Mouse (Mus musculus): ENCODE measurements around the gene Ncoa5.

Ncoa5 gene

DNA sequence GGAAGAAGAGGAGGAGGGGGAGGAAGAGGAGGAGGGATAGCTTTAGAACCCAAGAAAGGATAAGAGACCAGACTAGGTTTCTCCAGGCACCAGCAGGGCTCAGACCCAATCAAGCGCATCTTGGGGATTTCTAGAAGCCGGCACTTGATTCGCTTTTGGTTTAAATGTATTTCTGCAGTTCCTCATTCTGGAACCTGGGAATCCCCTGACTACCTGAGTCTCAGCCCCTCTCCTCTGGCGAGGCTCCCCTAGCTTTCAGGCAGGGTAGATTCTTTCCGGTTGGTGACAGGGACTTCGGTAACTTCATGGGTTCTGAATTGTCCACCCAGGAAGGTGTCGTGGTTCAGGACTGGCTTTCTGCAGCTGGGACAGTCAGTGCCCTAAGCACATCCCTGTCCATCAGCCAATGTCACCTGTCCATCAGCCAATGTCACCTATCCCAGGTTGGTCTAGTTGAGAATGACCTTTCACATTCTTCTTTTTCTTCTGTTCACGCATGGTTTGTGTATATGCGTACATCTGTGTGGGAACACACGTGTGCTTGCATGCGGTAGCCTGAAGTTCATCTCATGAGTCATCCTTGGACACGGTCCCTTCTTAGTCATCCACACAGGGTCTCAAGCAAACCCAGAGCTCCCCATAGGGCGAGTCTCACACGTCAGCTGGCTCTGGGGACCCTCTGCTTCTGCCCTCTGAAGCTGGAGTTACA, 21.9 kb upstream of the Ncoa5 start:
- ChIA-PET CTCF (interaction anchor here in 1 of 4 experiments (1.4 kb wide), 2 partner anchors 88 to 95 kb away, joined by 3 to 4 read pairs; no protein-coding TSS in a partner anchor), POLR2A (interaction anchor here in 3 of 4 experiments (0.6 to 1.7 kb wide), 10 partner anchors 9 to 1832 kb away, joined by 3 to 4 read pairs (median 3); partner anchors contain the start of gene Ncoa5 (in 1 of the 3))

DNA sequence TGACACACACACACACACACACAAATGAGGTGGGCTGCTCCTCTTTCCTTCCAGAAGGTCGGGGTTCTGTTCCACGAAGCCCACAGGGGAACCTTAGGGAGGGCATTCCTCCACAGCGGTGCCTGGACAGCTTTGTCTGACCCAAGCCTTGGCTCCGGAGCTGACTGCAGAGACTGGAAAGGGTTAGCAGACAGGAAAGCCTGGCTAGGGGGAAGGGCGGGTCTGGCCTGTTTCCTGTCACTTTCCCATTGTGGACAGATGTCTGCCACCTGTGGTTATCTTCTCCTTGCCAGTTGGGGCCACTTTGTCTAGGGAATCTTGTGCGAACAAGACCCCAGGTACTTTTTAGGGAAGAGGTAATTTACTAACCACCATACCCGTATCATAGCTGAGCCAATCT, 21.2 kb upstream of the Ncoa5 start:
- ChIA-PET CTCF (interaction anchor here in 1 of 4 experiments (1.4 kb wide), 1 partner anchor 88 kb away, joined by 4 read pairs; no protein-coding TSS in a partner anchor), POLR2A (interaction anchor here in 3 of 4 experiments (0.6 to 1.7 kb wide), 10 partner anchors 10 to 1832 kb away, joined by 3 to 4 read pairs (median 3); partner anchors contain the start of gene Ncoa5 (in 1 of the 3))

DNA sequence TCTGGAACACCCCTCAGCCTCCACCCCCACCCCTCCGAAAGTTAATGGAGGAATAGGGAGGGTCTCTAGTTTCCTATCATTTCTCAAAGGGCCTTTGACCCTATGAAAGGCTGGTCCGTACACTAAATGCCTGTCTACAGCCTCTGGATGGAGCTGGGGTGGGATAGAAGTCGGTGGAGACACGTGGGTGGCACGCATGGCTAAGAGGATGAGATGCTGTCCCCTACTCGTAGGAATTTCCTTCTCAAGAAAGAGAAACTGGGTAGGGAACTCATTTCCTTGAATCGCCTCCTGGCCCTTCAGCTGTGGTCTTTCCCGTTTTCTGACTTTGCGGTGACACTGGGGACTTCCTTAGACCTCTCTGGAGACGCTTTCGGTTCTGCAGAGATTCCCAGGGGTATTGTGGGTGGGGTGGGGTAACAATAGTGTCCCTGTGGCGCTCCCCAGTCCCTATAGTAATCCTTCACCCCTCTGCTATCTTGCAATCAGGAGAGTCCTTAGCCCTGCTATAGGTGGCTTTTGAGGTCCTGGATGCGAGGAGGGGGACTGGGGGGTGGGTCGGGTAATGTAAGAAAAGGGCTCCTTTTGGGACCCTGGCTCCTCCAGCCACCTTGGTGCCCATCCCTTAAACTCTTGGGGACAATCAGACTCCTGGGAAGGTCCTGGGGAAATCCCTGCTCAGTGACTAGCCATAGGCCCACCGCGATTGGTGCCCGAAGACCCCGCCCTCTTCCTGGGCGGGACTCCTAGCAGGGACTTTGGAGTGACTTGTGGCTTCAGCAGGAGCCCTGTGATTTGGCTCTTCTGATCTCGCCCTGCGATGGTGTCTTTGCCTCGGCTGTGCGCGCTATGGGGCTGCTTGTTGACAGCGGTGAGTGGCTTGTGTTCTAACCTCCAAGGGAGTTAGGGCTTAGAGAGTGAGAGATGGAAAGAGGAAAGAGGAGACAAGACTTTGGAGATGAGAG, 20.5 kb upstream of the Ncoa5 start, which contains the start of gene Cd40:
Gene Cd40 (plus strand): TSS at position 740 of the 965 bp plus-strand sequence.
- CTCF ChIA-PET, result interaction anchor here in 1 of 4 experiments (1.4 kb wide), 1 partner anchor 87 kb away, joined by 4 read pairs; no protein-coding TSS in a partner anchor
- POLR2A ChIA-PET, result interaction anchor here in 3 of 4 experiments (0.5 to 1.7 kb wide), 8 partner anchors 11 to 112 kb away, joined by 3 to 5 read pairs (median 3); partner anchors contain the start of gene Ncoa5 (in 1 of the 3)

DNA sequence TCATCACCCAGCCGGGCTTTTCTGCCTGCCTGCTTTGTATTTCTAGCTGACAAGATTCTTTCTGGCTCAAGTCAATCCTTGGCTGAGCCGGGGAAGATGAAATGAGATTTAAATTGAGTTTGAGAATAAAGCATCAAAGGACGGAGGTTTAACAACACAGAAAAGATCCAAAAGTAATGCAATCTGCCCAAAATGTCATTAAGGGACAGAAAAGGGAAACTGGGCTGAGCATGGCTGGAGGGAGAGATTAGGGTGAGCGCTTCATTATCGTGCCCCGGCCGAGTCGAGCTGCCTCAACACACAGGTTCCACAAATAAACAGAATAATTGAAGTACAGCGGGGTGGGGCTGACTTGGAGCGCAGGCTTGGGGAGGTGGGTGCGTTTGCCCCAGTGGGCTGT, 16.9 kb upstream of the Ncoa5 start:
- CTCF ChIA-PET, result interaction anchor here in 2 of 4 experiments (0.7 to 1.3 kb wide), 4 partner anchors 8 to 286 kb away, joined by 3 read pairs; no protein-coding TSS in a partner anchor

DNA sequence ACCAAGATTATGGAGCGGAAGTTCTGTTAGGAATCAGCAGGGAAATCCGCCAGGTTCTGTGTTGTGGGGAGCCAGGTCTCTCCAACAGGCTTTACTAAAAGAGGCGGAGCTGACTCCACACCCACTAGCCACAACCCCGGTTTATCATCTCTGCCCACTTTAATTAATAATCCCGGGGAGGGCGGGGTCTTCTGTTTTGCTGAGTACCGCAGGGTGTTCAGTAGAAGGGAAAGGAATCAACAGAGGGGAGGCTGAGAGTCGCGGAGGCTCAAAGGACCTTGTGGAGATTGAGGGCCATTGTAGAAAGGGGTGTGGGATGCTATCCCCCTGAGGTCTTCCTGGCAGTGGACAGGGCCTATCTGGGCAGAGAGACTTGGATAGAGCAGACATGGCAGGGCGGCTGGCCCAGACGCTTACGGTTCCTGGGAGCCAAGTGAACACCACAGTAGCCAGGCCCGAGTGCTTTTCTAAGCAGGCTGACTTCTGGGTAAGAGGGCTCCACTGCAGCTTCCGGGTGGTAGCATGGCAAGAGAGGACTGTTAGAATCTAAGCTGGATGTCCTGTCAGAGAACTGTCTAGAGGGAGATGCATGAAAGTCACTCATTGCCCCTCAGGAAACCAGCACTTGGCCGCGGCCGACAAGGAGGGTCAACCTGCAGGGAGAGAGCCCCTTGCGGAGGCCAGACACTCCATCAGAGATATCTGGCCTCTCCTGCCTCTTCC, 16.3 kb upstream of the Ncoa5 start:
- CTCF ChIA-PET, result interaction anchor here in 2 of 4 experiments (0.6 to 1.3 kb wide), 4 partner anchors 19 to 307 kb away, joined by 3 read pairs; no protein-coding TSS in a partner anchor

More for the DNA sequence above, 16.9 kb upstream of the Ncoa5 start:
- POLR2A ChIA-PET, result interaction anchor here in 2 of 4 experiments (0.5 to 2.2 kb wide), 5 partner anchors 8 to 332 kb away, joined by 3 to 9 read pairs (median 3); no protein-coding TSS in a partner anchor

DNA sequence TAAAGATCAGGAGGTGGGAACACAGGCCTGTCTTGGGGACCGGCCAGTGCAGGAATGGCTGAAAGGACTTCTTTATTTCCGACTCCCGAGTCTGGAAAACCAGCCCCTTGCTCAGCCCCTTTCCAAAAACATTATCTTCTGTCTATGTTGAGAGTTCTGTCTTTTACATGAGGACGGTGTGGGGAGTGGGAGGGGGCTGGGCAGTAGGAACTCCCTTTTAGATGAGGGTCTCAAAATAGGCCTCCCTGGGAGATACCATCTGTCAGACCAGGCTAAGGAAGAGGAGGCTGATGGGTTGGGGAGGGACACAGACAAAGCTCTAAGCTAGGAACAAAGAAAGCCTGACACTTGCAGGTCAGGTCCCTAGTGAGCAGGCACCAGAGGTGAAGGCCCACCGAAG, 14.4 kb upstream of the Ncoa5 start:
- ChIA-PET POLR2A (no interaction called here), CTCF (interaction anchor here in 1 of 4 experiments (0.6 kb wide), 1 partner anchor 92 kb away, joined by 3 read pairs; no protein-coding TSS in a partner anchor)

More for the DNA sequence above, 16.3 kb upstream of the Ncoa5 start:
- POLR2A ChIA-PET, result interaction anchor here in 2 of 4 experiments (0.5 to 2.2 kb wide), 5 partner anchors 7 to 332 kb away, joined by 3 to 9 read pairs (median 3); no protein-coding TSS in a partner anchor

DNA sequence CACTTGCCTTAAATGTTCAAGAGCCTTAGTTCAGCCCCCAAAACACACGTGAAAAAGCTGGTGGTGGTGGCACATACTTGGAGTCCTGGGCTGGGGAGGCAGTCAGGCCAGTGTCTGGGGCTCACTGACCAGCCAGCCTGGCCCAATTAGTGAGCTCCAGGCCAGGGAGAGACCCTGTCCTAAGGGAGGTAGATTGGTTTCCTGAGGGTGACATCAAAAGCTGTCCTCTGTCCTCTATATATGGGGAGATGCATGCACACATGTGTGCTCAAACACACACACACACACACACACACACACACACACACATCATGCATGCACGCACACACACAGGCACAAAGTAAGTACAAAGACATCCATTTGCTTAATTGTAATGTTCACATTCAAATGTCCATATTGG, 9.1 kb upstream of the Ncoa5 start:
- ChIA-PET POLR2A (interaction anchor here in 3 of 4 experiments (0.6 to 2.3 kb wide), 17 partner anchors 8 to 979 kb away, joined by 3 to 14 read pairs (median 4); partner anchors contain the start of genes Ncoa5 (in 3 of the 3) and Zswim1 (in 1 of the 3)), CTCF (interaction anchor here in 3 of 4 experiments (0.7 to 1.8 kb wide), 9 partner anchors 8 to 234 kb away, joined by 3 to 6 read pairs (median 3); no protein-coding TSS in a partner anchor)

DNA sequence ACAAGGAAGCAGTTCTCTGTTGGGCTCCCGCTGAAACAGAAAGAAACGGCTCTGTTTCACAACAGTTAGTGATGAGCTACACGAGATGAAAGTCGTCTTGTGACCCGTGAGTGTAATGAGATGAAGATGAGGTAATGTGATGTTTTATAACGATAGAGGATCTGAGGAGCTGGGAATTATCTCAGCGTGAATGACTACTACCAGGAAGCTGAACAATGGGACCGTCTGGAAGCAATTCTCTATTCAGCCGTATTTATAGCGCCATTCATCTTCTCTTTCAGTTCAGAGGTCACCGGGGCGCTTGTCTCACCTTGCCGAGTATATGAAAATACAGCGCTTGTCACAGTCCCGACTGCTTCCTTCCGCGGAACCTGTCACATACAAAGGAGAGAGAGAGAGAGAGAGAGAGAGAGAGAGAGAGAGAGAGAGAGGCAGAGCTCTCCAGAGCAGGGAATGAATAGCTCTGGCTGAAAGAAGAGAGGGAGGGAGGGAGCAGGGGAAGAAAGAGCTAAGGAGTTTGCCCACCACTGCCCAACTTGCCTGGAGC, 8.5 kb upstream of the Ncoa5 start:
- ChIA-PET CTCF (interaction anchor here (0.6 to 1.8 kb wide), 17 partner anchors 9 to 626 kb away, joined by 3 to 6 read pairs (median 3); partner anchors contain the start of genes Wfdc10 (in 1 of the 4) and Wfdc9 (in 1 of the 4)), POLR2A (interaction anchor here (0.6 to 2.3 kb wide), 25 partner anchors 8 to 625 kb away, joined by 3 to 14 read pairs (median 4); partner anchors contain the start of genes Ncoa5 (in 3 of the 4), Cd40 (in 1 of the 4) and Zswim1 (in 1 of the 4))

DNA sequence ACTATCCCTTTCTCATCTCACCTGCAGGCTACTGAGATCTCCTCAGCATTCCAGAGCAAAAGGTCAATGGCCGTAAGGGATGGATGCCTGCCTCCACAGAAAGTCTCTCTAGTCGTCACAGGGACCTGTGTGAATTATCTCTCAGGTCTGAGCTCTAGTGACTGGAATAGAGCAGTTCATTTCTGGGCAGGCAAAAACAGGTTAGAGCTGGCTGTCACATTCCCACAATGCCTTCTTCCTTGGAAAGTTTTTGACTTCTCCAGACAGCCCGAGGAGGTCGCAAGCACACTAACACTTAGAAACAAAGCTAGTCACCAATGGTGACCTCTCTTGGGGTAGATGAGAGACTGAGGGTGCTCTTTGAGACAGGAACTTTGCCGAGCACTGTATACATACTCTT, 7.5 kb upstream of the Ncoa5 start:
- ChIA-PET CTCF (interaction anchor here in 3 of 4 experiments (0.5 to 1.5 kb wide), 8 partner anchors 26 to 363 kb away, joined by 3 to 9 read pairs (median 4); no protein-coding TSS in a partner anchor), POLR2A (interaction anchor here in 3 of 4 experiments (0.7 to 1.3 kb wide), 4 partner anchors 9 to 1511 kb away, joined by 3 to 4 read pairs (median 3); no protein-coding TSS in a partner anchor)

DNA sequence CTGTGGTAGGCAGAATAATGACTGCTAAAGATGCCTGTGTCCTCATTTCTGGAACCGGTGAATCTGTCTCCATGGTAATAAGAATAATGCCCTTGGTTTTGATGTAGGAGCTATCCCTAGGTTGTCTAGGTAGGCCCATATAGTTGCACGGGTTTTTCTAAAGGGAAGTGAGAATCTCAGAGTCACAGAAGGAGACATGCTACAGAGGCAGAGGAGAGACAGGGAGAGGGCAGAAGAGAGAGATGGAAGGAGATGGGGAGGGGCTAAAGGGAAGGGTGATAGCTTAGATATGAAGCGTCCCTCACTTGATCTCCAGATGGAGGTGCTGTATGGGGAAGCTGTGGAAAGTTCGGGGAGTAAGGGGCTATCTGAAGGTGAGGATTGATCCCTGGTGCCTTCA, 2.7 kb upstream of the Ncoa5 start:
- POLR2A ChIA-PET, result interaction anchor here in 1 of 4 experiments (0.6 to 0.8 kb wide), 2 partner anchors 18 to 324 kb away, joined by 3 read pairs; partner anchors contain the start of gene Cd40
- CTCF ChIA-PET, result interaction anchor here in 2 of 4 experiments (0.6 to 1.1 kb wide), 6 partner anchors 11 to 324 kb away, joined by 3 read pairs; no protein-coding TSS in a partner anchor

DNA sequence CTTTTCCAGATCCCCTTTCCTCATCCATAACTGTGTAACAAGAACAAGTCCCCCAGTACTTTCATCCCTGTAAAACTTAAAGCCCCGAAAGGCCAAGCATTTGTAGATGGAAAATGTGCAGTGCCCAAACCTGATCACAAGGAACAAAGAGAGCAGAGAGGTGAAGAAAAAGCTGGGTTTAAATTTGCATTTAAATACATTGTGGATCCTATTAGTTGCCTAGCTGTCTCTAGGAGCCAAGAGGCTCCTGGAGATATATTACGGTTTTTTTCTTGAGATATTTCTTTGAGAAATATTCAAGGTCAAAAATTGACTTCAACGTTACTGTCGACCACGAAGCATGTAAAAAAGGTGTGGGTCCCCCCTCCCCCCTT, 378 bp upstream of the Ncoa5 start:
- ChIA-PET POLR2A (interaction anchor here (0.6 to 2.7 kb wide), 32 partner anchors 8 to 582 kb away, joined by 3 to 22 read pairs (median 4); partner anchors contain the start of genes Zswim1 (in 2 of the 4), Acot8 (in 1 of the 4), Cd40 (in 1 of the 4) and Pltp (in 1 of the 4)), CTCF (interaction anchor here (0.6 to 2.4 kb wide), 10 partner anchors 33 to 856 kb away, joined by 3 to 11 read pairs (median 4); partner anchors contain the start of genes Slc12a5 (in 1 of the 4) and Slc35c2 (in 1 of the 4))

DNA sequence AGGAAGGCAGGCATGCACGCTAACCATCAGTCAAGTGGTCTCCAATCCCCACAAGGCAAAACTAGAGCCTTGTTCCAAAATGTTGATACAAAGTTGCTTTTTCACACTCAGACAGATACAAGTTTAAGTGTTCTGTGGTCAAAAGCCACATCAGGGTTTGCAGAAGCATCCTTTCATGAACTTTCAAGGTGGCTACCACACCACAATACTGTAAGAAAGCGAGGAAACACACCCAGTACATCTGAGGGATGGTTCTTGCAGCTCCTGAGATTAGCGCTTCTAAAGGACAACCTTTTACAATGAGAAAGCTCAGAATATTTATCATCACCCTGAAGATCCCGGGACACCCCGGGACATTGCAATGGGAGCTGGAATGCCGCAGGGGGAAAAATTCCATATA, 1.4 kb downstream of the Ncoa5 start:
- ChIA-PET CTCF (interaction anchor here in 2 of 4 experiments (0.6 to 2.3 kb wide), 4 partner anchors 10 to 109 kb away, joined by 3 to 6 read pairs (median 5); no protein-coding TSS in a partner anchor), POLR2A (interaction anchor here in 2 of 4 experiments (0.6 to 2.8 kb wide), 17 partner anchors 9 to 1404 kb away, joined by 3 to 22 read pairs (median 3); partner anchors contain the start of gene Slc12a5 (in 1 of the 2))

DNA sequence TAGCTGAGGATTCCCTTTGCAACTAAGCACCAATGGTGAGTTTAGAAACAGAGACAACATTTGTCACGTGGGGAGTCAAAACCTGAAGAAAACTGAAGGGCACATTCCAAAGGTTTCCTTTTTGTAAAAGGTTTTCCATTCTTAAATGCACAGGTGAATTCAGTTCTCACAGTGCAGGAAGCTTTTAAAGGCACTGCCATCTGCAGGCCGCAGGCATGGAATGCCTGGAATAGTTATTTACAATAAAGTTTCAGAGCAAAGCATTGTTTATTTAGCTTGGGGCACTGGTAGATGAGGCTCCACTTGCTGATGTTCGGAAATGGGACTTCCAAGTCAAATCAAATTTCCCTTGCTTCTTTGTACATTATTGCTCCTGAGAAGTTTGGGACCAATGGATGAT, 2.1 kb downstream of the Ncoa5 start:
- ChIA-PET CTCF (interaction anchor here in 3 of 4 experiments (0.5 to 2.3 kb wide), 5 partner anchors 11 to 71 kb away, joined by 3 to 6 read pairs (median 4); no protein-coding TSS in a partner anchor), POLR2A (interaction anchor here in 3 of 4 experiments (0.5 to 2.8 kb wide), 14 partner anchors 9 to 1399 kb away, joined by 3 to 8 read pairs (median 3); partner anchors contain the start of genes Elmo2 (in 1 of the 3), Sdc4 (in 1 of the 3) and Zswim1 (in 1 of the 3))

DNA sequence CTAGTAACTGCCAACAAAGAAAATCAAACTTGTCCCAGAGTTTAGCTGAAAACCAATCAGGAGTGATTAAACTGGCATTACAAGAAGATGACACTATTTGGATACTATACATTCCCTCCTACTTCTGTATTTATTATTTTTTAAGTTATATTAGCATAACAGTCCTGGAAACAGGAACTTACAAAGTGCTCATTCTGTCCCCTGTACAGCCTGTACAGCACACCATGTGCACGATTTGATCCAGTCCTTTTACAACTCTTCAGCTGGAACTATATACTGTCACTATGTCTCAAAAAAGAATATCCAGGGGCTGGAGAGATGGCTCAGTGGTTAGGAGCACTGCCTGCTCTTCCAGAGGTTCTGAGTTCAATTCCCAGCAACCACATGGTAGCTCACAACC, 7.5 kb downstream of the Ncoa5 start:
- POLR2A ChIA-PET, result interaction anchor here in 1 of 4 experiments (1.0 to 1.2 kb wide), 2 partner anchors 16 to 89 kb away, joined by 3 read pairs; no protein-coding TSS in a partner anchor

DNA sequence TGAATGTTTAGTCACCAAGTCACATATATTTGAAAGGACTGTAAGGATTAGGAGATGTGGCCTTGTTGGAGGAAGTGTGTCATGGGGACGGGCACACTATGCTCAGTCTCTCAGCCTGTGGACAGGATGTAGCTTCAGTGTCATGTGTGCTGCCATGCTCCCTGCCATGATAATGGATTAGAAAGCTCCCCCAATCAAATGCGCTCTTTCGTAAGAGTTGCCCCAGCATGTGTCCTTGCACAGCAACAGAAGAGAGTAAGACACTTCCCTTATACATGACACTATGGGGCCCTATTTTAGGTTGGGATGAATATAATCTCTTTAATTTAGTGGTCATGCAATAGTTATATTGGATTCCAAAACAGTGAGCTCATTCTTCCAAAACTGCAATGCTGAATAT, 14.2 kb downstream of the Ncoa5 start:
- CTCF ChIA-PET, result interaction anchor here in 1 of 4 experiments (1.7 kb wide), 1 partner anchor 12 kb away, joined by 4 read pairs; no protein-coding TSS in a partner anchor
- POLR2A ChIA-PET, result interaction anchor here in 1 of 4 experiments (0.9 to 2.2 kb wide), 4 partner anchors 11 to 267 kb away, joined by 3 to 8 read pairs (median 5); partner anchors contain the start of genes Ncoa5 and Slc35c2

More for the DNA sequence above, 7.5 kb downstream of the Ncoa5 start:
- CTCF ChIA-PET, result no interaction called here

DNA sequence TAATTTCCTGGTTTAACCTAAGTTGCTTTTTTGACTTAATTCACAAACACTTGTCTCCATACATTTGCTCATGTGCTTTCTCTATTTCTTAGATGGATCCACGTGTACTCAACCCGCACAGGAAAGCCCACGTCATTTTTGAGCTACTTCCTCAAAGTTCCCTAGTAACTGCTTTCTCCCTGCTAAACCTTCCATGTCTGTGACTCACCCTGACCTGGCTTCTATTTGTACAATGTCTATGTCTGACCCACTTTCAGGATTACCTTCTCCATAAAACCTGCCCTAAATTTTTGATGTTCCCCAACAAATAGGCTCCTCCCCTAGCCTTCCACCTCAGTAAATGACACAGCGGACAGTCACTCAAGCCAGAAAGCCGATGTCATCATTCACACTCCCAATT, 19.7 kb downstream of the Ncoa5 start:
- POLR2A ChIA-PET, result interaction anchor here in 1 of 4 experiments (1.2 kb wide), 1 partner anchor 14 kb away, joined by 3 read pairs; no protein-coding TSS in a partner anchor
- CTCF ChIA-PET, result interaction anchor here in 1 of 4 experiments (0.6 kb wide), 1 partner anchor 57 kb away, joined by 3 read pairs; no protein-coding TSS in a partner anchor

All from embryonic stem cell, embryonic (primary cell).